Mouse (Mus musculus) kidney, embryonic 14.5 days (tissue): ENCODE data around the gene Rph3al. TPM values are rescaled to one million over a fixed set of nuclear protein-coding genes. Genes with fewer than 3 reads are reported as not detected.
A peak's percentile ranks its signal among the peaks of the same experiment; 100 is the strongest.

Experiments used
- ATAC-seq: fragments of 200-750 bp; cut with Nextera tagmentation; 2 replicates; pipeline ENCODE4 v1.8.0; 2017; ENCODE audit warnings: moderate number of reproducible peaks, mild to moderate bottlenecking, moderate TSS enrichment, moderate library complexity; ENCODE audit not compliant: low FRiP score, low TSS enrichment
- H3K27ac ChIP-seq: fragments of 300-500 bp; sonication (generic); 2 replicates; pipeline ENCODE4 v1.5.1; 2014; ENCODE audit warnings: low read depth, mild to moderate bottlenecking, low read length, moderate library complexity, mixed read lengths
- H3K27me3 ChIP-seq: fragments of 300-500 bp; sonication (generic); 2 replicates; pipeline ENCODE4 v1.6.1; 2014; ENCODE audit warnings: mild to moderate bottlenecking, low read length; ENCODE audit not compliant: control insufficient read depth, insufficient read depth
- H3K36me3 ChIP-seq: fragments of 300-500 bp; sonication (generic); 2 replicates; pipeline ENCODE4 v1.6.1; 2014; ENCODE audit warnings: low read length, mixed read lengths; ENCODE audit not compliant: control insufficient read depth, insufficient read depth
- H3K4me1 ChIP-seq: fragments of 300-500 bp; sonication (generic); 2 replicates; pipeline ENCODE4 v1.6.1; 2014; ENCODE audit warnings: low read length, mixed read lengths; ENCODE audit not compliant: control insufficient read depth, insufficient read depth
- H3K4me2 ChIP-seq: fragments of 300-500 bp; sonication (generic); replicated peaks from 2 replicates; pipeline ENCODE4 v1.6.1; 2014; ENCODE audit warnings: low read depth, mild to moderate bottlenecking, low read length
- H3K4me3 ChIP-seq: fragments of 300-500 bp; sonication (generic); 2 replicates; pipeline ENCODE4 v1.5.1; 2014; ENCODE audit warnings: mild to moderate bottlenecking, low read length
- H3K9ac ChIP-seq: fragments of 300-500 bp; sonication (generic); 2 replicates; pipeline ENCODE4 v1.6.1; 2014; ENCODE audit warnings: low read depth, mild to moderate bottlenecking, low read length, moderate library complexity
- H3K9me3 ChIP-seq: fragments of 300-500 bp; sonication (generic); 2 replicates; pipeline ENCODE4 v1.6.1; 2016; ENCODE audit warnings: low read length; ENCODE audit not compliant: control insufficient read depth
- WGBS: fragments of 180-500 bp; shearing (Covaris S2); extraction: QIAGEN DNeasy Blood & Tissue Kit; methylation state at CpG from one replicate; pipeline ENCODE4 v1.1.7; 2014; 5-methylcytosine and 5-hydroxymethylcytosine counted together
- polyA plus RNA-seq: library from polyadenylated mRNA; unstranded; fragments of >200 nt; fragmentation: Nextera tagmentation; extraction: Ambion mirVana; gene quantifications from 2 replicates; pipeline ENCODE4 v1.2.1, GENCODE M21; 2014

Gene Rph3al
- polyA plus RNA-seq, 1 experiment from 2014 or later, result 13.1 TPM

- 75% methylated on average over 3 of the region's 3 CpGs for WGBS
- Histone ChIP-seq H3K27me3 (no peaks in the 10 kb centered on the region), H3K4me1 (peaks cover 6% of the 10 kb centered on the region; the same call in 1 of the 2 replicates), H3K36me3 (no peaks in the 10 kb centered on the region), H3K9ac (no peak overlapping the region), H3K4me2 (no peak overlapping the region), H3K27ac (no peak overlapping the region), H3K9me3 (no peaks in the 10 kb centered on the region), H3K4me3 (no peak overlapping the region)
- no peak for ATAC-seq
Measured at GRCm38 (mm10) chr11:75881234-75881633, 57.0 kb downstream of the Rph3al start.

GRCm38 (mm10) chr11:75880064-75880463 lies 58.2 kb downstream of the Rph3al start:
- WGBS, result 40% methylated on average over 8 of the region's 8 CpGs
- Histone ChIP-seq H3K36me3 (no peaks in the 10 kb centered on the region), H3K4me1 (peaks cover 7% of the 10 kb centered on the region; the same call in 1 of the 2 replicates), H3K27ac (peak overlapping the region; percentile 4; the same call in 1 of the 2 replicates), H3K4me3 (no peak overlapping the region), H3K9ac (no peak overlapping the region), H3K27me3 (no peaks in the 10 kb centered on the region), H3K9me3 (no peaks in the 10 kb centered on the region), H3K4me2 (no peak overlapping the region)
- ATAC-seq, result peak; percentile 67

- H3K36me3 ChIP-seq, result no peaks in the 10 kb centered on the region
- 79% methylated on average over 8 of the region's 8 CpGs for WGBS
- no peak overlapping the region for H3K9ac ChIP-seq
- no peak overlapping the region for H3K4me3 ChIP-seq
- no peak overlapping the region for H3K27ac ChIP-seq
- H3K4me1 ChIP-seq, result peaks cover 7% of the 10 kb centered on the region; the same call in 1 of the 2 replicates
- no peaks in the 10 kb centered on the region for H3K27me3 ChIP-seq
- no peak for ATAC-seq
- H3K4me2 ChIP-seq, result no peak overlapping the region
- no peaks in the 10 kb centered on the region for H3K9me3 ChIP-seq
Measured at GRCm38 (mm10) chr11:75878460-75878859, 59.8 kb downstream of the Rph3al start.

GRCm38 (mm10) chr11:75876043-75876780 lies 62.0 kb downstream of the Rph3al start:
- Histone ChIP-seq H3K9me3 (no peaks in the 10 kb centered on the region), H3K27me3 (no peaks in the 10 kb centered on the region), H3K36me3 (no peaks in the 10 kb centered on the region), H3K9ac (no peak overlapping the region), H3K4me1 (peaks cover 7% of the 10 kb centered on the region; the same call in 1 of the 2 replicates), H3K27ac (no peak overlapping the region), H3K4me3 (no peak overlapping the region), H3K4me2 (no peak overlapping the region)
- WGBS, result 43% methylated on average over 15 of the region's 15 CpGs
- ATAC-seq, result no peak

- no peak overlapping the region for H3K9ac ChIP-seq
Measured at GRCm38 (mm10) chr11:75871688-75872087, 66.5 kb downstream of the Rph3al start.

GRCm38 (mm10) chr11:75870947-75871346 lies 67.3 kb downstream of the Rph3al start:
- 68% methylated on average over 4 of the region's 4 CpGs for WGBS
- no peak overlapping the region for H3K4me2 ChIP-seq
- no peak overlapping the region for H3K9ac ChIP-seq
- no peaks in the 10 kb centered on the region for H3K9me3 ChIP-seq
- no peak overlapping the region for H3K27ac ChIP-seq
- no peak for ATAC-seq
- H3K36me3 ChIP-seq, result no peaks in the 10 kb centered on the region
- H3K27me3 ChIP-seq, result no peaks in the 10 kb centered on the region
- peaks cover 11% of the 10 kb centered on the region; the same call in 1 of the 2 replicates for H3K4me1 ChIP-seq
- H3K4me3 ChIP-seq, result no peak overlapping the region

More at GRCm38 (mm10) chr11:75871688-75872087, 66.5 kb downstream of the Rph3al start:
- no peaks in the 10 kb centered on the region for H3K27me3 ChIP-seq
- no peak for ATAC-seq
- WGBS, result 90% methylated on average over 1 of the region's 1 CpGs
- no peak overlapping the region for H3K27ac ChIP-seq
- H3K4me1 ChIP-seq, result peaks cover 13% of the 10 kb centered on the region; the same call in 1 of the 2 replicates
- no peaks in the 10 kb centered on the region for H3K36me3 ChIP-seq
- no peak overlapping the region for H3K4me2 ChIP-seq
- H3K9me3 ChIP-seq, result no peaks in the 10 kb centered on the region
- H3K4me3 ChIP-seq, result no peak overlapping the region

- WGBS, result 82% methylated on average over 5 of the region's 5 CpGs
- no peaks in the 10 kb centered on the region for H3K36me3 ChIP-seq
- H3K27ac ChIP-seq, result no peak overlapping the region
- H3K9me3 ChIP-seq, result no peaks in the 10 kb centered on the region
- no peaks in the 10 kb centered on the region for H3K27me3 ChIP-seq
- H3K4me2 ChIP-seq, result no peak overlapping the region
- peaks cover 15% of the 10 kb centered on the region for H3K4me1 ChIP-seq
- no peak for ATAC-seq
- H3K9ac ChIP-seq, result no peak overlapping the region
- H3K4me3 ChIP-seq, result no peak overlapping the region
Measured at GRCm38 (mm10) chr11:75870386-75870785, 67.8 kb downstream of the Rph3al start.

GRCm38 (mm10) chr11:75869898-75870297 lies 68.3 kb downstream of the Rph3al start:
- ATAC-seq, result no peak
- WGBS, result 29% methylated on average over 5 of the region's 5 CpGs
- no peak overlapping the region for H3K4me2 ChIP-seq

GRCm38 (mm10) chr11:75866861-75867260 lies 71.4 kb downstream of the Rph3al start:
- H3K36me3 ChIP-seq, result no peaks in the 10 kb centered on the region
- no peaks in the 10 kb centered on the region for H3K9me3 ChIP-seq
- no peaks in the 10 kb centered on the region for H3K27me3 ChIP-seq
- H3K4me2 ChIP-seq, result no peak overlapping the region
- no peak overlapping the region for H3K9ac ChIP-seq
- no peak for ATAC-seq
- H3K4me1 ChIP-seq, result peaks cover 26% of the 10 kb centered on the region
- 71% methylated on average over 4 of the region's 4 CpGs for WGBS
- no peak overlapping the region for H3K4me3 ChIP-seq
- no peak overlapping the region for H3K27ac ChIP-seq

More at GRCm38 (mm10) chr11:75869898-75870297, 68.3 kb downstream of the Rph3al start:
- Histone ChIP-seq H3K9ac (no peak overlapping the region), H3K36me3 (no peaks in the 10 kb centered on the region), H3K4me3 (no peak overlapping the region), H3K4me1 (peaks cover 20% of the 10 kb centered on the region), H3K27ac (no peak overlapping the region), H3K9me3 (no peaks in the 10 kb centered on the region), H3K27me3 (no peaks in the 10 kb centered on the region)
